Mouse (Mus musculus) hindbrain, embryonic 10.5 days (tissue): Measurements from ENCODE around the gene Tmem121. TPM values are rescaled to one million over a fixed set of nuclear protein-coding genes. Genes with fewer than 3 reads are reported as not detected.

Experiments used
- DNase-seq: peaks from one replicate; pipeline ENCODE4 v3.0.0-alpha.2; 2017; ENCODE audit warnings: low spot score
- H3K27ac ChIP-seq: fragments of 300-500 bp; sonication (generic); 2 replicates; pipeline ENCODE4 v1.5.1; 2016; ENCODE audit warnings: mild to moderate bottlenecking, moderate library complexity
- H3K27me3 ChIP-seq: fragments of 300-500 bp; sonication (generic); 2 replicates; pipeline ENCODE4 v1.6.1; 2016; ENCODE audit warnings: mild to moderate bottlenecking; ENCODE audit not compliant: poor library complexity, insufficient read depth, severe bottlenecking
- H3K36me3 ChIP-seq: fragments of 300-500 bp; sonication (generic); 2 replicates; pipeline ENCODE4 v1.6.1; 2016; ENCODE audit warnings: mild to moderate bottlenecking, moderate library complexity
- H3K4me1 ChIP-seq: fragments of 300-500 bp; sonication (generic); replicated peaks from 2 replicates; pipeline ENCODE4 v1.6.1; 2016; ENCODE audit warnings: mild to moderate bottlenecking
- H3K4me3 ChIP-seq: fragments of 300-500 bp; sonication (generic); 2 replicates; pipeline ENCODE4 v1.5.1; 2016; ENCODE audit warnings: mild to moderate bottlenecking, moderate library complexity
- H3K9me3 ChIP-seq: fragments of 300-500 bp; sonication (generic); 2 replicates; pipeline ENCODE4 v1.6.1; 2016; ENCODE audit warnings: mild to moderate bottlenecking, moderate library complexity
- WGBS: fragments of 180-500 bp; shearing (Covaris S2); methylation state at CpG from one replicate; pipeline ENCODE4 v1.1.7; 2016; 5-methylcytosine and 5-hydroxymethylcytosine counted together
- polyA plus RNA-seq: library from polyadenylated mRNA; unstranded; fragments of >200 nt; fragmentation: Nextera tagmentation; extraction: Ambion mirVana; gene quantifications from 2 replicates; pipeline ENCODE4 v1.2.1, GENCODE M21; 2016

Tmem121 gene
- polyA plus RNA-seq, 1 experiment from 2014 or later = 24.8 TPM

GRCm38 (mm10) chr12:113152991-113153525 lies 32.7 kb upstream of the Tmem121 start:
- DNase-seq = no peak
- Histone ChIP-seq H3K4me1 (peaks cover 63% of the 10 kb centered on the region), H3K9me3 (no peaks in the 10 kb centered on the region), H3K27ac (no peak overlapping the region), H3K4me3 (0 out of 2 replicates have a peak overlapping the region, but pooled peaks have one; percentile 60), H3K27me3 (peaks cover 71% of the 10 kb centered on the region), H3K36me3 (peaks cover 4% of the 10 kb centered on the region)
- WGBS = 79% methylated on average over 6 of the region's 6 CpGs

GRCm38 (mm10) chr12:113153971-113154370 lies 31.8 kb upstream of the Tmem121 start:
- Histone ChIP-seq H3K27ac (no peak overlapping the region), H3K4me3 (no peak overlapping the region), H3K9me3 (no peaks in the 10 kb centered on the region), H3K27me3 (peaks cover 62% of the 10 kb centered on the region), H3K4me1 (peaks cover 58% of the 10 kb centered on the region), H3K36me3 (peaks cover 10% of the 10 kb centered on the region)
- 92% methylated on average over 7 of the region's 7 CpGs for WGBS
- DNase-seq = no peak

- peaks cover 53% of the 10 kb centered on the region for H3K4me1 ChIP-seq
- peaks cover 54% of the 10 kb centered on the region for H3K27me3 ChIP-seq
- H3K9me3 ChIP-seq = no peaks in the 10 kb centered on the region
- peaks cover 17% of the 10 kb centered on the region for H3K36me3 ChIP-seq
- WGBS = 79% methylated on average over 6 of the region's 6 CpGs
- H3K4me3 ChIP-seq = peak overlapping the region; percentile 71
- DNase-seq = no peak
- H3K27ac ChIP-seq = peak overlapping the region; percentile 88
Measured at GRCm38 (mm10) chr12:113154747-113155075, 31.0 kb upstream of the Tmem121 start.

GRCm38 (mm10) chr12:113155076-113155771 lies 30.5 kb upstream of the Tmem121 start:
- DNase-seq = peak; percentile 62
- H3K4me1 ChIP-seq = peaks cover 53% of the 10 kb centered on the region
- H3K27ac ChIP-seq = peak overlapping the region; percentile 88
- H3K4me3 ChIP-seq = peak overlapping the region; percentile 71
- 4% methylated on average over 32 of the region's 32 CpGs for WGBS
- peaks cover 23% of the 10 kb centered on the region for H3K36me3 ChIP-seq
- H3K9me3 ChIP-seq = no peaks in the 10 kb centered on the region
- peaks cover 49% of the 10 kb centered on the region for H3K27me3 ChIP-seq

- peak within 1 kb of the TSS; percentile 88 for H3K27ac ChIP-seq
- under 1% methylated on average over 46 of the region's 46 CpGs for WGBS
Measured at GRCm38 (mm10) chr12:113155887-113156539, 29.7 kb upstream of the Tmem121 start, which contains the start of gene Tedc1. Gene Tedc1, plus strand, starts transcription at chr12:113156421.

GRCm38 (mm10) chr12:113156540-113156929 lies 29.2 kb upstream of the Tmem121 start:
- Histone ChIP-seq H3K36me3 (peaks cover 36% of the 10 kb centered on the region), H3K27ac (peak overlapping the region; percentile 88), H3K4me3 (peak overlapping the region; percentile 71), H3K27me3 (peaks cover 36% of the 10 kb centered on the region), H3K9me3 (no peaks in the 10 kb centered on the region), H3K4me1 (peaks cover 42% of the 10 kb centered on the region)
- DNase-seq = no peak
- WGBS = under 1% methylated on average over 23 of the region's 23 CpGs

More at GRCm38 (mm10) chr12:113155887-113156539, 29.7 kb upstream of the Tmem121 start, which contains the start of gene Tedc1:
- H3K36me3 ChIP-seq = peaks cover 30% of the 10 kb centered on the region
- peaks cover 47% of the 10 kb centered on the region for H3K4me1 ChIP-seq
- peak; percentile 99 for DNase-seq
- H3K4me3 ChIP-seq = peak within 1 kb of the TSS; percentile 71
- H3K9me3 ChIP-seq = no peaks in the 10 kb centered on the region
- H3K27me3 ChIP-seq = peaks cover 41% of the 10 kb centered on the region

- DNase-seq = no peak
- Histone ChIP-seq H3K27ac (peak overlapping the region; percentile 88), H3K36me3 (peaks cover 40% of the 10 kb centered on the region), H3K4me3 (peak overlapping the region; percentile 71), H3K27me3 (peaks cover 31% of the 10 kb centered on the region), H3K9me3 (no peaks in the 10 kb centered on the region), H3K4me1 (peaks cover 38% of the 10 kb centered on the region)
- WGBS = 37% methylated on average over 8 of the region's 8 CpGs
Measured at GRCm38 (mm10) chr12:113157002-113157401, 28.7 kb upstream of the Tmem121 start.

- no peak overlapping the region for H3K27ac ChIP-seq
- 92% methylated on average over 8 of the region's 8 CpGs for WGBS
- H3K27me3 ChIP-seq = peaks cover 26% of the 10 kb centered on the region
- peaks cover 46% of the 10 kb centered on the region for H3K36me3 ChIP-seq
- DNase-seq = no peak
- H3K4me3 ChIP-seq = peak overlapping the region; percentile 71
- H3K9me3 ChIP-seq = no peaks in the 10 kb centered on the region
- H3K4me1 ChIP-seq = peaks cover 32% of the 10 kb centered on the region
Measured at GRCm38 (mm10) chr12:113157521-113157920, 28.2 kb upstream of the Tmem121 start.

- Histone ChIP-seq H3K36me3 (peaks cover 50% of the 10 kb centered on the region), H3K9me3 (no peaks in the 10 kb centered on the region)
Measured at GRCm38 (mm10) chr12:113157971-113158370, 27.8 kb upstream of the Tmem121 start.

GRCm38 (mm10) chr12:113163561-113164006 lies 22.1 kb upstream of the Tmem121 start:
- no peaks in the 10 kb centered on the region for H3K9me3 ChIP-seq
- DNase-seq = no peak
- no peaks in the 10 kb centered on the region for H3K27me3 ChIP-seq
- H3K4me1 ChIP-seq = peaks cover 9% of the 10 kb centered on the region; the same call in 1 of the 2 replicates
- 83% methylated on average over 11 of the region's 11 CpGs for WGBS
- H3K4me3 ChIP-seq = no peak overlapping the region
- H3K36me3 ChIP-seq = peaks cover 68% of the 10 kb centered on the region
- peak overlapping the region; percentile 64 for H3K27ac ChIP-seq

More at GRCm38 (mm10) chr12:113157971-113158370, 27.8 kb upstream of the Tmem121 start:
- peaks cover 22% of the 10 kb centered on the region for H3K27me3 ChIP-seq
- no peak overlapping the region for H3K27ac ChIP-seq
- H3K4me1 ChIP-seq = peaks cover 32% of the 10 kb centered on the region
- no peak overlapping the region for H3K4me3 ChIP-seq
- DNase-seq = no peak
- WGBS = 89% methylated on average over 8 of the region's 8 CpGs

GRCm38 (mm10) chr12:113168031-113168536 lies 17.6 kb upstream of the Tmem121 start:
- Histone ChIP-seq H3K27me3 (no peaks in the 10 kb centered on the region), H3K27ac (no peak overlapping the region), H3K36me3 (peaks cover 25% of the 10 kb centered on the region), H3K4me1 (peaks cover 7% of the 10 kb centered on the region; the same call in 1 of the 2 replicates), H3K9me3 (no peaks in the 10 kb centered on the region), H3K4me3 (no peak overlapping the region)
- WGBS = 86% methylated on average over 9 of the region's 9 CpGs
- no peak for DNase-seq

- 89% methylated on average over 18 of the region's 18 CpGs for WGBS
- no peak for DNase-seq
- Histone ChIP-seq H3K9me3 (no peaks in the 10 kb centered on the region), H3K27ac (no peak overlapping the region), H3K4me1 (no peaks in the 10 kb centered on the region), H3K4me3 (no peak overlapping the region), H3K36me3 (no peaks in the 10 kb centered on the region), H3K27me3 (no peaks in the 10 kb centered on the region)
Measured at GRCm38 (mm10) chr12:113176960-113177725, 8.6 kb upstream of the Tmem121 start.
